Mouse (Mus musculus) myocyte (in vitro differentiated cells): ENCODE results near the gene Lnx2. TPM values are rescaled to one million over a fixed set of nuclear protein-coding genes. Genes with fewer than 3 reads are reported as not detected.

Source experiments
- H3K27me3 ChIP-seq: one replicate; pipeline ENCODE4 v1.6.1; 2011; ENCODE audit not compliant: control insufficient read depth, insufficient read depth, insufficient read length
- H3K36me3 ChIP-seq: one replicate; pipeline ENCODE4 v1.6.1; 2011; ENCODE audit not compliant: control insufficient read depth, insufficient read depth
- H3K4me2 ChIP-seq: one replicate; pipeline ENCODE4 v1.6.1; 2011; ENCODE audit warnings: low read depth, control low read depth
- H3K4me3 ChIP-seq: one replicate; pipeline ENCODE4 v1.5.1; 2011; ENCODE audit warnings: mild to moderate bottlenecking, control low read depth, moderate library complexity
- H3K79me2 ChIP-seq: one replicate; pipeline ENCODE4 v1.6.1; 2011; ENCODE audit not compliant: control insufficient read depth, insufficient read depth
- H3ac ChIP-seq: one replicate; pipeline ENCODE4 v1.6.1; 2011; ENCODE audit not compliant: control insufficient read depth, insufficient read length
- CEBPB ChIP-seq: IDR thresholded peaks from 2 replicates; pipeline ENCODE4 v1.6.1; 2011; ENCODE audit warnings: mild to moderate bottlenecking, moderate library complexity; ENCODE audit not compliant: poor library complexity, insufficient read depth, severe bottlenecking
- E2F4 ChIP-seq: IDR thresholded peaks from one replicate; pipeline ENCODE4 v1.6.1; 2011; ENCODE audit warnings: mild to moderate bottlenecking, control low read depth, moderate library complexity; ENCODE audit not compliant: insufficient read depth
- MAX ChIP-seq: IDR thresholded peaks from one replicate; pipeline ENCODE4 v1.6.1; 2011; ENCODE audit warnings: low read depth, mild to moderate bottlenecking, control low read depth
- MYOD1 ChIP-seq, 3 experiments: IDR thresholded peaks; one replicate each; pipeline ENCODE4 v1.6.1; 2011; ENCODE audit warnings: control low read depth in 2 of 3, low read depth in 2 of 3, mild to moderate bottlenecking in 2 of 3, moderate library complexity in 1 of 3; ENCODE audit not compliant: insufficient read length in 2 of 3, control insufficient read depth in 1 of 3
- MYOG ChIP-seq, 3 experiments: IDR thresholded peaks; one replicate each; pipeline ENCODE4 v1.6.1; 2011; ENCODE audit warnings: control low read depth in 2 of 3, low read depth in 2 of 3, mild to moderate bottlenecking in 2 of 3; ENCODE audit not compliant: insufficient read length in 2 of 3, control insufficient read depth in 1 of 3, insufficient read depth in 1 of 3
- POLR2A ChIP-seq: IDR thresholded peaks from one replicate; pipeline ENCODE4 v1.6.1; 2011; ENCODE audit warnings: low read depth, mild to moderate bottlenecking, control low read depth, moderate library complexity; ENCODE audit not compliant: insufficient read length
- POLR2AphosphoS2 ChIP-seq: IDR thresholded peaks from one replicate; pipeline ENCODE4 v1.6.1; 2011; ENCODE audit warnings: low read depth, control low read depth; ENCODE audit not compliant: insufficient read length
- REST ChIP-seq: IDR thresholded peaks from one replicate; pipeline ENCODE4 v1.6.1; 2011; ENCODE audit warnings: mild to moderate bottlenecking, control low read depth, moderate library complexity; ENCODE audit not compliant: insufficient read depth, insufficient read length
- SRF ChIP-seq: IDR thresholded peaks from one replicate; pipeline ENCODE4 v1.6.1; 2011; ENCODE audit warnings: low read depth; ENCODE audit not compliant: control insufficient read depth, insufficient read length
- TCF12 ChIP-seq: IDR thresholded peaks from one replicate; pipeline ENCODE4 v1.6.1; 2011; ENCODE audit warnings: mild to moderate bottlenecking, control low read depth; ENCODE audit not compliant: poor library complexity, insufficient read depth, severe bottlenecking
- TCF3 ChIP-seq: IDR thresholded peaks from one replicate; pipeline ENCODE4 v1.6.1; 2011; ENCODE audit warnings: low read depth, control low read depth; ENCODE audit not compliant: insufficient read length
- USF1 ChIP-seq: IDR thresholded peaks from one replicate; pipeline ENCODE4 v1.6.1; 2011; ENCODE audit warnings: low read depth, mild to moderate bottlenecking, control low read depth, moderate library complexity
- polyA plus RNA-seq: library from polyadenylated mRNA; unstranded; fragments of >200 nt; fragmentation: generic; extraction: Trizol; gene quantifications from one replicate; pipeline ENCODE4 v1.2.1, GENCODE M21; 2012; ENCODE audit warnings: missing spikeins

Gene Lnx2
- polyA plus RNA-seq, 1 experiment: 2.2 TPM

DNA sequence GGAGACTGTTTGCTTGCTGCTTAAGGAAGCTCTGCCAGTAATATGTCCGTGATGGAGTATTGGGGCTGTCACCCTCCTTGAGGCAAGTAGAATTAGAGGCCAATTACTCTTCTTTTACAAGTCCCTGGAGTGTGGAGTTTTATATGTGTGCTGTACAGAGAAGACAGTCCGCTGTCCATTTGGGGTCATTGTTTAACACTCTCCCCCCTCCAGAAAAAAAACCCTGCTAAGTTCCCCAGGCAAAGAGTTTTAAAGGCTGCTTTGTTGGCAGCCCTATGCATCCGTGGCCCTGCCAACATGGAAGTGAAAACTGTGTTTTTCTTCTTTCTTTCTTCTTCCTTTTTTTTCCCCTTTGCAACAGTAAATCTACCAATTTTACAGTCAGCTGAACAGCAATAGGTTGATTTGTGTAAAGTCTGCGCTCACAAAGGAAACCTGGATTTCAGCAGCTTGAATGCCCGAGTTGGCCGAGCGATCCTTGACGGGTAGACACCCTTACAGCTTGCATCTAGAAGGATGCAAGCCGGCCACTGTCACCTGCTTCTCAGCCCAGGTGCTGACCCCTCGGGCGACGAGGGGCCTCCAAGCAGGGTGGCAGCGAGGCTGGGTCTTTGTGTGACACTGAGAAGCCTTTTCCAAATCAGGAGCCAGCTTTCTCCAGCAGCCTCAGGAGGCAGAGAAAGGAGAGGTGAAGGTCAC, 107.5 kb downstream of the Lnx2 start:
- H3K4me2 ChIP-seq: no peak overlapping the region
- no peak overlapping the region for H3ac ChIP-seq
- no peak overlapping the region for H3K4me3 ChIP-seq
- TF ChIP-seq USF1 (no peak), CEBPB (no peak), TCF3 (no peak), MYOD1 (IDR thresholded peaks at IDR 0.05; ENCODE audit: control insufficient read depth in 1 of 3, insufficient read length in 2 of 3, low read depth in 2 of 3) (no peak), POLR2AphosphoS2 (no peak), SRF (no peak), REST (no peak), MYOG (IDR thresholded peaks at IDR 0.05; ENCODE audit: control insufficient read depth in 1 of 3, insufficient read depth in 1 of 3, insufficient read length in 2 of 3, low read depth in 2 of 3) (no peak), TCF12 (no peak), E2F4 (no peak), POLR2A (no peak), MAX (no peak)
- H3K79me2 ChIP-seq: no peaks in the 10 kb centered on the region
- no peaks in the 10 kb centered on the region for H3K36me3 ChIP-seq
- no peaks in the 10 kb centered on the region for H3K27me3 ChIP-seq

Other genes starting within 250 kb of the Lnx2 start
- 519 TPM for gene Rpl21, start 243.7 kb downstream of the Lnx2 start, polyA plus RNA-seq
- gene Rasl11a, start 231.5 kb downstream of the Lnx2 start, polyA plus RNA-seq: 1.3 TPM
- 49.9 TPM for gene Gtf3a, start 127.9 kb downstream of the Lnx2 start, polyA plus RNA-seq
- gene Mtif3, start 112.8 kb downstream of the Lnx2 start, polyA plus RNA-seq: 23.7 TPM
- gene Polr1d, start 464 bp upstream of the Lnx2 start, polyA plus RNA-seq: 92.4 TPM
- not detected for gene Gsx1, start 112.1 kb upstream of the Lnx2 start, polyA plus RNA-seq
- not detected for gene Pdx1, start 193.4 kb upstream of the Lnx2 start, polyA plus RNA-seq
- not detected for gene Cdx2, start 230.7 kb upstream of the Lnx2 start, polyA plus RNA-seq
- not detected for gene Urad, start 245.9 kb upstream of the Lnx2 start, polyA plus RNA-seq